Mouse (Mus musculus): Measurements from ENCODE around the gene Pmp22.

Gene Pmp22

GRCm38 (mm10) chr11:63148276-63148675 is 19.5 kb downstream of the Pmp22 start:
- no peak for ATAC-seq (ENCODE audit: insufficient number of reproducible peaks, low FRiP score, low TSS enrichment)

GRCm38 (mm10) chr11:63151857-63152256 is 23.1 kb downstream of the Pmp22 start:
- no peak for ATAC-seq (ENCODE audit: insufficient number of reproducible peaks, low FRiP score, low TSS enrichment)

GRCm38 (mm10) chr11:63157117-63157516 is 28.3 kb downstream of the Pmp22 start:
- no peak for ATAC-seq (ENCODE audit: insufficient number of reproducible peaks, low FRiP score, low TSS enrichment)

GRCm38 (mm10) chr11:63160926-63161325 is 32.1 kb downstream of the Pmp22 start:
- no peak for ATAC-seq (ENCODE audit: insufficient number of reproducible peaks, low FRiP score, low TSS enrichment)

GRCm38 (mm10) chr11:63162806-63163205 is 34.0 kb downstream of the Pmp22 start:
- no peak for ATAC-seq (ENCODE audit: insufficient number of reproducible peaks, low FRiP score, low TSS enrichment)

GRCm38 (mm10) chr11:63163550-63163949 is 34.8 kb downstream of the Pmp22 start:
- ATAC-seq (ENCODE audit: insufficient number of reproducible peaks, low FRiP score, low TSS enrichment), result no peak

- ATAC-seq (ENCODE audit: insufficient number of reproducible peaks, low FRiP score, low TSS enrichment), result no peak
These were observed 35.4 kb downstream of the Pmp22 start for GRCm38 (mm10) chr11:63163986-63164682.

- no peak for ATAC-seq (ENCODE audit: insufficient number of reproducible peaks, low FRiP score, low TSS enrichment)
These were observed 36.1 kb downstream of the Pmp22 start for GRCm38 (mm10) chr11:63164756-63165484.

- no peak for ATAC-seq (ENCODE audit: insufficient number of reproducible peaks, low FRiP score, low TSS enrichment)
These were observed 39.0 kb downstream of the Pmp22 start for GRCm38 (mm10) chr11:63167826-63168225.

- ATAC-seq (ENCODE audit: insufficient number of reproducible peaks, low FRiP score, low TSS enrichment), result no peak
These were observed 39.9 kb downstream of the Pmp22 start for GRCm38 (mm10) chr11:63168551-63169258.

GRCm38 (mm10) chr11:63171977-63172376 is 43.2 kb downstream of the Pmp22 start:
- no peak for ATAC-seq (ENCODE audit: insufficient number of reproducible peaks, low FRiP score, low TSS enrichment)

- no peak for ATAC-seq (ENCODE audit: insufficient number of reproducible peaks, low FRiP score, low TSS enrichment)
These were observed 44.8 kb downstream of the Pmp22 start for GRCm38 (mm10) chr11:63173604-63174003.

- ATAC-seq (ENCODE audit: insufficient number of reproducible peaks, low FRiP score, low TSS enrichment), result no peak
These were observed 46.5 kb downstream of the Pmp22 start for GRCm38 (mm10) chr11:63175302-63175701.

- no peak for ATAC-seq (ENCODE audit: insufficient number of reproducible peaks, low FRiP score, low TSS enrichment)
These were observed 47.6 kb downstream of the Pmp22 start for GRCm38 (mm10) chr11:63176416-63176815.

- no peak for ATAC-seq (ENCODE audit: insufficient number of reproducible peaks, low FRiP score, low TSS enrichment)
These were observed 51.7 kb downstream of the Pmp22 start for GRCm38 (mm10) chr11:63180262-63181101.

- ATAC-seq (ENCODE audit: insufficient number of reproducible peaks, low FRiP score, low TSS enrichment), result no peak
These were observed 60.0 kb downstream of the Pmp22 start for GRCm38 (mm10) chr11:63188803-63189202.

- ATAC-seq (ENCODE audit: insufficient number of reproducible peaks, low FRiP score, low TSS enrichment), result no peak
These were observed 69.3 kb downstream of the Pmp22 start for GRCm38 (mm10) chr11:63198070-63198469.

GRCm38 (mm10) chr11:63201989-63202535 is 73.3 kb downstream of the Pmp22 start:
- ATAC-seq (ENCODE audit: insufficient number of reproducible peaks, low FRiP score, low TSS enrichment), result no peak
